In the genomic region with DNA sequence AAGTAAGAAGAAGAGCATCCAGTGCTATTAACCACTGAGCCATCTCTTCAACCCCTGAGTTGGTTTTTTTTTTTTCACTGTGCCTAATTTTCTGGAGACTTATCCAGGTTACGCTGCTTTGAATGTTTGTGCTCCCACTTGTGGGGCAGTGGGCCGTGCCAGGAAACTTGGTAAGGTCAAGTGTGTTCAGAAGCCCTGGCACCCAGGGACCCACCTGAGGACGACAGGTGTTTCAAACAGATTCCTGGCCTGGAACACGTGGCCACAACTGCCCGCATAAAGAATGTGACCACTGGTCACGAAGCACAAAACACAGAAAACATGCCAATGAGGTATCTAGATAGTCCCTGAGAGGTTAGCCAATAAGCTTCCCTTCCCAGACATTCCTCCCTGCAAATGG, we compare ENCODE assay signal across 9 mouse cellular contexts.
"Had no signal": no experiment of that assay in that cellular context is flagged by ENCODE, and none has a peak within 500 bp of the region (broad histone marks: within the 10 kb centered on the region; RNA-seq: fewer than 3 reads in every experiment).

No protein-coding gene starts in this region.

- H3K27me3 ChIP-seq: liver, embryonic 12.5 days; midbrain, embryonic 12.5 days; neural tube, embryonic 13.5 days had no signal

- H3K4me1 ChIP-seq: limb, embryonic 10.5 days; midbrain, embryonic 12.5 days; neural tube, embryonic 13.5 days had no signal

- H3K27ac ChIP-seq: kidney, postnatal 0 days; limb, embryonic 10.5 days; liver, embryonic 12.5 days; midbrain, embryonic 12.5 days; neural tube, embryonic 13.5 days had no signal

- DNase-seq: kidney, adult 8-10 months; retina, postnatal 1 day; right cerebral cortex, postnatal 4 days; thymus, postnatal 4 days had no signal

- H3K36me3 ChIP-seq: limb, embryonic 10.5 days; liver, embryonic 12.5 days; midbrain, embryonic 12.5 days; neural tube, embryonic 13.5 days had no signal

- H3K4me3 ChIP-seq: limb, embryonic 10.5 days; liver, embryonic 12.5 days; midbrain, embryonic 12.5 days; neural tube, embryonic 13.5 days had no signal
